Mouse (Mus musculus) gastrocnemius, adult 2 months (tissue): ENCODE measurements around the gene Gucy2d. TPM values are rescaled to one million over a fixed set of nuclear protein-coding genes. Genes with fewer than 3 reads are reported as not detected.

Experiments used
- DNase-seq: peaks from one replicate; pipeline ENCODE4 v3.0.0; 2022
- H3K27ac ChIP-seq: fragments of 200-600 bp; 2 replicates; pipeline ENCODE4 v1.8.1; 2022; ENCODE audit warnings: mild to moderate bottlenecking
- H3K4me3 ChIP-seq: fragments of 200-600 bp; 2 replicates; pipeline ENCODE4 v1.8.1; 2022; ENCODE audit warnings: mild to moderate bottlenecking, moderate library complexity
- CTCF ChIP-seq: fragments of 200-600 bp; IDR thresholded peaks from 2 replicates; pipeline ENCODE4 v1.8.1; 2022; ENCODE audit warnings: antibody characterized with exemption, mild to moderate bottlenecking, moderate library complexity
- intact Hi-C: fragments of 180-260 bp; cut with DNase I; formaldehyde crosslinking; loops from one replicate; pipeline ENCODE4 v1.15.1; 2025
- total RNA-seq, 2 experiments: library from RNA; stranded (reverse); gene quantifications; 2 replicates each; pipeline ENCODE4 v1.2.3; 2021

Gene Gucy2d
- total RNA-seq, 2 experiments from 2014 or later, result 0.25 TPM; not detected in 1

GRCm38 (mm10) chr7:98460319-98460718 lies 20.1 kb downstream of the Gucy2d start:
- TF ChIP-seq CTCF, result no peak
- no peak for DNase-seq
- intact Hi-C loops, result no loop called here
- Histone ChIP-seq H3K27ac (no peak overlapping the region), H3K4me3 (no peak overlapping the region)

GRCm38 (mm10) chr7:98469089-98469488 lies 28.9 kb downstream of the Gucy2d start:
- Histone ChIP-seq H3K4me3 (no peak overlapping the region), H3K27ac (no peak overlapping the region)
- no peak for TF ChIP-seq CTCF
- intact Hi-C loops, result no loop called here
- no peak for DNase-seq

- intact Hi-C loops, result no loop called here
- DNase-seq, result no peak
- TF ChIP-seq CTCF, result no peak
- Histone ChIP-seq H3K27ac (no peak overlapping the region), H3K4me3 (no peak overlapping the region)
These were observed 32.3 kb downstream of the Gucy2d start for GRCm38 (mm10) chr7:98472529-98472928.

- no peak for DNase-seq
- H3K4me3 ChIP-seq, result no peak overlapping the region
- no peak for TF ChIP-seq CTCF
- no peak overlapping the region for H3K27ac ChIP-seq
- intact Hi-C loops, result no loop called here
These were observed 34.3 kb downstream of the Gucy2d start for GRCm38 (mm10) chr7:98474558-98474957.

GRCm38 (mm10) chr7:98477153-98477552 lies 36.9 kb downstream of the Gucy2d start:
- intact Hi-C loops, result no loop called here
- DNase-seq, result peak; percentile 61
- TF ChIP-seq CTCF, result no peak
- Histone ChIP-seq H3K4me3 (no peak overlapping the region), H3K27ac (no peak overlapping the region)

- TF ChIP-seq CTCF, result no peak
- intact Hi-C loops, result loop anchor here (2.0 kb wide), 1 partner anchor 298 kb away; no protein-coding TSS in a partner anchor
- DNase-seq, result no peak
- Histone ChIP-seq H3K4me3 (no peak overlapping the region), H3K27ac (no peak overlapping the region)
These were observed 40.3 kb downstream of the Gucy2d start for GRCm38 (mm10) chr7:98480481-98480880.

GRCm38 (mm10) chr7:98481066-98481734 lies 41.0 kb downstream of the Gucy2d start:
- peak; percentile 86 for DNase-seq
- intact Hi-C loops, result loop anchor here (1.0 to 2.0 kb wide), 3 partner anchors 109 to 298 kb away; no protein-coding TSS in a partner anchor
- peak; percentile 98 for TF ChIP-seq CTCF
- Histone ChIP-seq H3K4me3 (peak overlapping the region; percentile 45), H3K27ac (peak overlapping the region; percentile 84)

GRCm38 (mm10) chr7:98481861-98482260 lies 41.6 kb downstream of the Gucy2d start:
- DNase-seq, result no peak
- intact Hi-C loops, result loop anchor here (1.0 to 2.0 kb wide), 4 partner anchors 108 to 297 kb away; no protein-coding TSS in a partner anchor
- Histone ChIP-seq H3K4me3 (no peak overlapping the region), H3K27ac (peak overlapping the region; percentile 84)
- TF ChIP-seq CTCF, result no peak

- Histone ChIP-seq H3K27ac (peak overlapping the region; percentile 84), H3K4me3 (peak overlapping the region; percentile 37)
- TF ChIP-seq CTCF, result no peak
- DNase-seq, result no peak
- intact Hi-C loops, result loop anchor here (2.0 kb wide), 1 partner anchor 216 kb away; no protein-coding TSS in a partner anchor
These were observed 42.5 kb downstream of the Gucy2d start for GRCm38 (mm10) chr7:98482551-98483267.

- intact Hi-C loops, result loop anchor here (2.0 kb wide), 1 partner anchor 216 kb away; no protein-coding TSS in a partner anchor
- Histone ChIP-seq H3K27ac (peak overlapping the region; percentile 84), H3K4me3 (peak overlapping the region; percentile 37)
- no peak for TF ChIP-seq CTCF
- DNase-seq, result no peak
These were observed 43.0 kb downstream of the Gucy2d start for GRCm38 (mm10) chr7:98483268-98483607.

- DNase-seq, result no peak
- no peak for TF ChIP-seq CTCF
- intact Hi-C loops, result no loop called here
- Histone ChIP-seq H3K27ac (no peak overlapping the region), H3K4me3 (no peak overlapping the region)
These were observed 44.7 kb downstream of the Gucy2d start for GRCm38 (mm10) chr7:98484878-98485277.

GRCm38 (mm10) chr7:98485508-98485907 lies 45.3 kb downstream of the Gucy2d start:
- Histone ChIP-seq H3K4me3 (no peak overlapping the region), H3K27ac (peak overlapping the region; percentile 63)
- intact Hi-C loops, result no loop called here
- TF ChIP-seq CTCF, result no peak
- peak; percentile 53 for DNase-seq

GRCm38 (mm10) chr7:98486471-98486917 lies 46.3 kb downstream of the Gucy2d start:
- intact Hi-C loops, result no loop called here
- no peak for TF ChIP-seq CTCF
- no peak overlapping the region for H3K4me3 ChIP-seq
- no peak overlapping the region; the same call in none of the 2 replicates for H3K27ac ChIP-seq
- no peak for DNase-seq
